Mouse (Mus musculus): ENCODE measurements around the gene Pitx3. TPM values are rescaled to one million over a fixed set of nuclear protein-coding genes. Genes with fewer than 3 reads are reported as not detected.
"Not testable (repeated sequence)": the region's sequence is repeated elsewhere in the genome, so short reads cannot be mapped to it uniquely, and the experiment has no call there.

Pitx3 gene
- polyA plus RNA-seq, 2 experiments = not detected

DNA sequence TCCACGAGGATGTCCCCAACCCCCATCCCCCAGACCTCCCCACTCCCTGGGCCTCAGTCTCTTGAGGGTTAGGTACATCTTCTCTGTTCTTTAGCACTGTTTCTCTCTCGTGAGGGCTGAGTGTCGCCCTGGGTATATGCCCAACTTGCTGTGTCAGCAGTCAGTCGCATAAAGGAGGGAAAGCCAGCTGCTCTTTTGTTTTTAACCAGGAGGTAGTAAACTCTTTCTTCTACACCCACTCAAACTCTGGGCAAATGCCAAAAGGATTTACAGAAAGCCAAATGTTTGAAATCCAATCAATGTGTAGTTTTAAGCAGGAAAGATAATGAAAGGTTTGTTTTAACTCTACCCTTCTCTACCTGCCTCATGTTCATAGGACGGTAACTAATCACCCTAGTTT is 28.9 kb upstream of the Pitx3 start:
- WGBS (ENCODE audit: insufficient replicate concordance) = 67% methylated on average over 5 of the region's 5 CpGs
- TF ChIP-seq EP300 (IDR thresholded peaks at IDR 0.05; ENCODE audit: low read depth) (no peak), CTCF (IDR thresholded peaks at IDR 0.05; ENCODE audit: low read depth) (no peak)
- no peaks in the 10 kb centered on the region for H3K4me1 ChIP-seq (replicated peaks; ENCODE audit: control insufficient read depth in 2 of 2, insufficient read depth in 2 of 2, low read length in 1 of 2)

DNA sequence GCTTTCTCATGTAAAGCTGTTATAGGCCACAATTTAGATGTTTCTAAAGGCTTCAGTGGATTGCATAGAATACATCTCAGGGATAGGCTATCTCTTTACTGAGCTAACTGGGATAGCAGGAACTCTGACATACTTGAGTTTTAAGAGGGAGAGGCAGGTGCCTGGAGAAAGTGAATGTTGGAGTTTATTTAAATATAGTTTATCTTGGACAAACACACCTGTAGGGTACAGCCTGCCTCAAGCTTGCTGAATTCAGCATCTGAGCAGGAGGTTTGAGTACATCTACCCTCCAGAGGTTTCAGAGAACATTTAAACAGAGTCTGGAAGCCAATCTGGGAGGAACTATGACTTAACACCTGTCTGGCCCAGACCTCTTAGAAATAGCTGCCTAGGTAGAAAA is 27.0 kb upstream of the Pitx3 start:
- H3K36me3 ChIP-seq (replicated peaks; ENCODE audit: control insufficient read depth, insufficient read depth, low read depth) = peaks cover 3% of the 10 kb centered on the region
- H3K4me1 ChIP-seq (replicated peaks; ENCODE audit: control insufficient read depth in 2 of 2, insufficient read depth in 2 of 2, low read length in 1 of 2) = no peaks in the 10 kb centered on the region
- ATAC-seq (ENCODE audit: insufficient read depth) (no peak), DNase-seq (ENCODE audit: low read depth in 3 of 3, low spot score in 3 of 3) (no peak)
- no peak overlapping the region for H3K4me3 ChIP-seq (ENCODE audit: insufficient read depth in 1 of 2, low read depth in 2 of 2, low read length in 2 of 2)
- TF ChIP-seq CTCF (IDR thresholded peaks at IDR 0.05; ENCODE audit: low read depth) (no peak), EP300 (IDR thresholded peaks at IDR 0.05; ENCODE audit: low read depth) (no peak)
- no peaks in the 10 kb centered on the region for H3K9me3 ChIP-seq (ENCODE audit: control insufficient read depth, low read length)
- no peak overlapping the region for H3K27ac ChIP-seq
- no peak overlapping the region for H3K9ac ChIP-seq (replicated peaks)
- H3K27me3 ChIP-seq (ENCODE audit: control insufficient read depth, insufficient read depth, low read length) = no peaks in the 10 kb centered on the region
- H3K4me2 ChIP-seq (ENCODE audit: low read depth) = no peak overlapping the region

More for the DNA sequence above, 28.9 kb upstream of the Pitx3 start:
- DNase-seq (ENCODE audit: low read depth in 3 of 3, low spot score in 3 of 3) (no peak), ATAC-seq (ENCODE audit: insufficient read depth) (no peak)
- no peaks in the 10 kb centered on the region for H3K27me3 ChIP-seq (ENCODE audit: control insufficient read depth, insufficient read depth, low read length)
- H3K9me3 ChIP-seq (ENCODE audit: control insufficient read depth, low read length) = no peaks in the 10 kb centered on the region
- H3K27ac ChIP-seq = no peak overlapping the region
- H3K36me3 ChIP-seq (replicated peaks; ENCODE audit: control insufficient read depth, insufficient read depth, low read depth) = no peaks in the 10 kb centered on the region; the same call in 1 of the 2 replicates
- no peak overlapping the region for H3K9ac ChIP-seq (replicated peaks)
- H3K4me2 ChIP-seq (ENCODE audit: low read depth) = no peak overlapping the region
- no peak overlapping the region for H3K4me3 ChIP-seq (ENCODE audit: insufficient read depth in 1 of 2, low read depth in 2 of 2, low read length in 2 of 2)

DNA sequence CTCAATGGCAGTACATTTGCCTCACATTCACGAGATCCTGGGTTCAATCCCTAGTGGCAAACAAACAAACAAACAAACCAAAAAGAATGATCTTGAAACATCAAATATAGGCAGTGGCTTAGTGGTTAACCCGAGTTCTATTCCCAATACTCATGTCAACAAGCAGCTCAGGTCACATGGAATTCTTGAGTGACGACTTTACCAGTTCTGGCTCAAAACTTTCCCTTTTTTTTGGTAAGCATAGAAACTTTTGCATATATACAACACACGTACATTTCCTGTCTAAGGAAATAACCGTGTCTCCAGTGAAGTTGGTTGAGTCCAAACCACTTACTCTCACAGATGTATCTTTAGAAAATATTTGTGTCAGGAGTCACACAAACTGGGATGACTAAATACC is 24.4 kb upstream of the Pitx3 start:
- H3K9ac ChIP-seq (replicated peaks) = no peak overlapping the region
- WGBS (ENCODE audit: insufficient replicate concordance) = 58% methylated on average over 5 of the region's 5 CpGs
- H3K36me3 ChIP-seq (replicated peaks; ENCODE audit: control insufficient read depth, insufficient read depth, low read depth) = peaks cover 3% of the 10 kb centered on the region
- no peak for DNase-seq (ENCODE audit: low read depth in 3 of 3, low spot score in 3 of 3)
- no peak overlapping the region for H3K4me3 ChIP-seq (ENCODE audit: insufficient read depth in 1 of 2, low read depth in 2 of 2, low read length in 2 of 2)
- H3K27ac ChIP-seq = no peak overlapping the region
- H3K4me2 ChIP-seq (ENCODE audit: low read depth) = no peak overlapping the region
- TF ChIP-seq EP300 (IDR thresholded peaks at IDR 0.05; ENCODE audit: low read depth) (no peak), CTCF (IDR thresholded peaks at IDR 0.05; ENCODE audit: low read depth) (no peak)
- no peaks in the 10 kb centered on the region for H3K27me3 ChIP-seq (ENCODE audit: control insufficient read depth, insufficient read depth, low read length)
- H3K4me1 ChIP-seq (replicated peaks; ENCODE audit: control insufficient read depth in 2 of 2, insufficient read depth in 2 of 2, low read length in 1 of 2) = no peaks in the 10 kb centered on the region
- no peak for ATAC-seq (ENCODE audit: insufficient read depth)
- no peaks in the 10 kb centered on the region for H3K9me3 ChIP-seq (ENCODE audit: control insufficient read depth, low read length)

DNA sequence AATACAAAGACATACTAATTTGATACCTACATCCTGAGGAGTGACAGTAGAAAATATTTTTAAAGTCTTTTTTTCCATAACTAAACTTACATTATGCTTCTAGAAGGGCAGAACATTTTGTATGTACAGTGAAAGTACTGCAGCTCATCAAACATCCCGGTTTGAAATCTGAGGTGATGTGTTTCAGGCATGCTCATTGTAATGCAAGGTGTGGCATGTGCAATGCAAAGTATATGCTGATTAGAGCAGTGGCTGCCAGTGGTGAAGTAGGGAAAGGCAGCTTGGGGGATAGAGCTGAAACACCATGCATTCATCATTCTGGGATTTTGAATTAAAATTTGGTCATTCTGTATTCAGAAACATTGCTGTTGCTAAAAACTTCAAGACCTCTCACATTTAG is 21.8 kb upstream of the Pitx3 start:
- H3K27me3 ChIP-seq (ENCODE audit: control insufficient read depth, insufficient read depth, low read length) = no peaks in the 10 kb centered on the region
- 77% methylated on average over 1 of the region's 1 CpGs for WGBS (ENCODE audit: insufficient replicate concordance)
- DNase-seq (ENCODE audit: low read depth in 3 of 3, low spot score in 3 of 3) (no peak), ATAC-seq (ENCODE audit: insufficient read depth) (no peak)
- H3K4me2 ChIP-seq (ENCODE audit: low read depth) = no peak overlapping the region
- H3K27ac ChIP-seq = no peak overlapping the region
- TF ChIP-seq CTCF (IDR thresholded peaks at IDR 0.05; ENCODE audit: low read depth) = no peak
- TF ChIP-seq EP300 (IDR thresholded peaks at IDR 0.05; ENCODE audit: low read depth) = no peak
- H3K4me3 ChIP-seq (ENCODE audit: insufficient read depth in 1 of 2, low read depth in 2 of 2, low read length in 2 of 2) = no peak overlapping the region
- no peak overlapping the region for H3K9ac ChIP-seq (replicated peaks)
- no peaks in the 10 kb centered on the region for H3K9me3 ChIP-seq (ENCODE audit: control insufficient read depth, low read length)
- H3K4me1 ChIP-seq (replicated peaks; ENCODE audit: control insufficient read depth in 2 of 2, insufficient read depth in 2 of 2, low read length in 1 of 2) = no peaks in the 10 kb centered on the region
- peaks cover 12% of the 10 kb centered on the region for H3K36me3 ChIP-seq (replicated peaks; ENCODE audit: control insufficient read depth, insufficient read depth, low read depth)

DNA sequence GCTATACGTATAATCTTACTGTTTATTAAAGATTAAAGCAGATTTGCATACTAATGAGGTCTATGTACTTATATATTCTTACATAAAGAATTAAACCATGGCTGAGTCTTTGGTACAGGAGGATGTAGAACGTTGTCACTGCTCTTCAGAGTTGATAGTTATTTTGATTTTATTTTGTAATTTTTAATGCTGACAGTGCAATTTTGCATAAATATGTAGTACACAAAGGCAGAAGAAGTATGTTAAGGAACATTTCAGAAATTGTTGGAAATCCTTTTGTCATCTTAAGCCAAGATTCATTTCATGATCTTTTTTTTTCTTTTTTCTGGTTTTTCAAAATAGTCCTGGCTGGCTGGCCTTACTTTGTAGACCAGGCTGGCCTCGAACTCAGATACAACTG is 21.3 kb upstream of the Pitx3 start:
- no peak overlapping the region for H3K9ac ChIP-seq (replicated peaks)
- no peak overlapping the region for H3K4me2 ChIP-seq (ENCODE audit: low read depth)
- ATAC-seq (ENCODE audit: insufficient read depth) (no peak), DNase-seq (ENCODE audit: low read depth in 3 of 3, low spot score in 3 of 3) (no peak)
- no peak overlapping the region for H3K27ac ChIP-seq
- no peak for TF ChIP-seq EP300 (IDR thresholded peaks at IDR 0.05; ENCODE audit: low read depth)
- no peak for TF ChIP-seq CTCF (IDR thresholded peaks at IDR 0.05; ENCODE audit: low read depth)
- H3K36me3 ChIP-seq (replicated peaks; ENCODE audit: control insufficient read depth, insufficient read depth, low read depth) = peaks cover 12% of the 10 kb centered on the region
- H3K4me3 ChIP-seq (ENCODE audit: insufficient read depth in 1 of 2, low read depth in 2 of 2, low read length in 2 of 2) = no peak overlapping the region
- no peaks in the 10 kb centered on the region for H3K9me3 ChIP-seq (ENCODE audit: control insufficient read depth, low read length)
- H3K27me3 ChIP-seq (ENCODE audit: control insufficient read depth, insufficient read depth, low read length) = no peaks in the 10 kb centered on the region
- no peaks in the 10 kb centered on the region for H3K4me1 ChIP-seq (replicated peaks; ENCODE audit: control insufficient read depth in 2 of 2, insufficient read depth in 2 of 2, low read length in 1 of 2)
- WGBS (ENCODE audit: insufficient replicate concordance) = 74% methylated on average over 3 of the region's 3 CpGs

DNA sequence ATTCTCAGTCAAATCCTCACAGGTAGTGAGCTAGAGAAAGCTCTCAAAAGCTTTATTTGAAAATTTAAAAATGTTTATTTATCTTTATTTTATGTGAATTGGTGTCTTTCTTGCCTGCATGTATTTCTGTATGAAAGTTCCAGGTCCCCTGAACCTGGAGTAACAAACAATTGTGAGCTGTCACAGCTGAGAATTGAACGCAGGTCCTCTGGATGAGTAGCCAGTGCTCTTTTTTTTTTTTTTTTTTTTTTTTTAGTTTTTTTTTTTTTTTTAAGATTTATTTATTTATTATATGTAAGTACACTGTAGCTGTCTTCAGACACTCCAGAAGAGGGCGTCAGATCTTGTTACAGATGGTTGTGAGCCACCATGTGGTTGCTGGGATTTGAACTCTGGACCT is 19.0 kb upstream of the Pitx3 start:
- not testable (repeated sequence) for H3K4me1 ChIP-seq (replicated peaks; ENCODE audit: control insufficient read depth in 2 of 2, insufficient read depth in 2 of 2, low read length in 1 of 2); H3K9ac ChIP-seq (replicated peaks); H3K27ac ChIP-seq; H3K4me3 ChIP-seq (ENCODE audit: insufficient read depth in 1 of 2, low read depth in 2 of 2, low read length in 2 of 2); H3K9me3 ChIP-seq (ENCODE audit: control insufficient read depth, low read length); DNase-seq (ENCODE audit: low read depth in 3 of 3, low spot score in 3 of 3); H3K4me2 ChIP-seq (ENCODE audit: low read depth); ATAC-seq (ENCODE audit: insufficient read depth); H3K27me3 ChIP-seq (ENCODE audit: control insufficient read depth, insufficient read depth, low read length)
- H3K36me3 ChIP-seq (replicated peaks; ENCODE audit: control insufficient read depth, insufficient read depth, low read depth) = peaks cover 12% of the 10 kb centered on the region
- WGBS (ENCODE audit: insufficient replicate concordance) = 70% methylated on average over 2 of the region's 2 CpGs
